Mouse (Mus musculus) kidney, postnatal 0 days (tissue): ENCODE measurements around the gene Alcam. TPM values are rescaled to one million over a fixed set of nuclear protein-coding genes. Genes with fewer than 3 reads are reported as not detected.

ENCODE experiments used
- ATAC-seq: fragments of 200-750 bp; cut with Nextera tagmentation; replicated peaks from 2 replicates; pipeline ENCODE4 v1.8.0; 2017; ENCODE audit warnings: low read depth, moderate number of reproducible peaks, moderate TSS enrichment, moderate library complexity; ENCODE audit not compliant: low FRiP score
- DNase-seq: peaks from one replicate; pipeline ENCODE4 v3.0.0-alpha.2; 2016; ENCODE audit warnings: low spot score
- H3K27ac ChIP-seq: fragments of 300-500 bp; sonication (generic); 2 replicates; pipeline ENCODE4 v1.5.1; 2014; ENCODE audit warnings: mild to moderate bottlenecking
- H3K27me3 ChIP-seq: fragments of 300-500 bp; sonication (generic); 2 replicates; pipeline ENCODE4 v1.6.1; 2014; ENCODE audit warnings: low read length, mixed read lengths; ENCODE audit not compliant: insufficient read depth
- H3K36me3 ChIP-seq: fragments of 300-500 bp; sonication (generic); 2 replicates; pipeline ENCODE4 v1.6.1; 2014; ENCODE audit warnings: low read length, mixed read lengths; ENCODE audit not compliant: insufficient read depth
- H3K4me1 ChIP-seq: fragments of 300-500 bp; sonication (generic); replicated peaks from 2 replicates; pipeline ENCODE4 v1.6.1; 2014; ENCODE audit warnings: antibody characterized with exemption, low read length, mixed read lengths; ENCODE audit not compliant: insufficient read depth
- H3K4me2 ChIP-seq: fragments of 300-500 bp; sonication (generic); 2 replicates; pipeline ENCODE4 v1.6.1; 2014; ENCODE audit warnings: mild to moderate bottlenecking, low read length, moderate library complexity, mixed read lengths
- H3K4me3 ChIP-seq: fragments of 300-500 bp; sonication (generic); replicated peaks from 2 replicates; pipeline ENCODE4 v1.5.1; 2014; ENCODE audit warnings: low read depth, low read length
- H3K9ac ChIP-seq: fragments of 300-500 bp; sonication (generic); 2 replicates; pipeline ENCODE4 v1.6.1; 2014; ENCODE audit warnings: low read depth, low read length
- H3K9me3 ChIP-seq: fragments of 300-500 bp; sonication (generic); replicated peaks from 2 replicates; pipeline ENCODE4 v1.6.1; 2016; ENCODE audit warnings: low read length, inconsistent platforms, mixed read lengths
- CTCF ChIP-seq: IDR thresholded peaks from 2 replicates; pipeline ENCODE4 v1.5.1; 2016; ENCODE audit warnings: antibody characterized with exemption, low read depth, mild to moderate bottlenecking, moderate library complexity
- WGBS: fragments of 180-500 bp; shearing (Covaris S2); extraction: QIAGEN DNeasy Blood & Tissue Kit; methylation state at CpG from one replicate; pipeline ENCODE4 v1.1.7; 2014; 5-methylcytosine and 5-hydroxymethylcytosine counted together
- polyA plus RNA-seq: library from polyadenylated mRNA; unstranded; fragments of >200 nt; fragmentation: Nextera tagmentation; extraction: Ambion mirVana; gene quantifications from 2 replicates; pipeline ENCODE4 v1.2.1, GENCODE M21; 2015

Gene Alcam
- polyA plus RNA-seq, 1 experiment from 2014 or later = 61.7 TPM

DNA sequence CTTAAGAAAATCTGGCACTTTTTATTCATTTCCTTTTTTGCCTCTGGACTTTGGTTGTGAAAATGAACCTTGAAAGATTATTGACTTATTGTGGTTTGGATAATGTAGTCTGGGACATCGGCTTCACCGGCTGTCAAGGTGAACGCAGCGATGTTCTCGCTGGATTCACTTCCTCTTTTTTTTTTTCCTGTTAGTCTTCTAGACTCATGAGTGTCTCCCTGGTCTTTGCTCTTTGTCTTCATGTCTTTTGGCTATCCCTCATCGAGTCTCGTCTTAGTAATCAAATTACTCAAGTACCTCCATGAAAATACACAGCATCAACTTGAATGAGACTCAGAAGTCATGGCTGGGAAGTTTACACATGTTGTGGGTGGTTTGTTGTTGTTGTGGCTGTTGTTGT lies 36.7 kb downstream of the Alcam start:
- Histone ChIP-seq H3K4me1 (0 out of 2 replicates have a peak, but pooled peaks cover 6% of the 10 kb centered on the region), H3K9me3 (no peaks in the 10 kb centered on the region), H3K4me2 (no peak overlapping the region), H3K27me3 (no peaks in the 10 kb centered on the region), H3K27ac (no peak overlapping the region), H3K36me3 (no peaks in the 10 kb centered on the region), H3K9ac (no peak overlapping the region), H3K4me3 (no peak overlapping the region)
- 91% methylated on average over 7 of the region's 7 CpGs for whole genome bisulfite sequencing
- no peak for DNase-seq
- no peak for ATAC-seq
- TF ChIP-seq CTCF = no peak

DNA sequence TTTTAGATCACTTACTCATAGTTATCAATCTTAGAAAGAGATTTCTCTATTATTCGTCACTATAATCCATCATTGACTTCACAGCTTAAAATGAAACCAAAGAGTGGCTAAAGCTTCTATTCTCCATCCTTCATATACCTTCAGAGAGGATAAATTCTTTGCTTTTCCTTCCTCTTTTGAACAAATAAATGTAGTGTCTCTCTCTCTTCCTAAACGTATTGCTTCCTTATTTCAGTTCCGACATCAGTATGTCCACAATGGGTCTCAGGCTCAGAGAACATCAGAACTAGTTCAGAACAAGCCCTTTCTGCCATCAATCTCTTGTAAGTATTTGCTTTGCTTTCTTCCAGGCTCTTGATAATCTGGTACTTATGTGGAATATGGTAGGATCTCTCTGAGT lies 40.2 kb downstream of the Alcam start:
- no peak for TF ChIP-seq CTCF
- no peak for DNase-seq
- H3K9me3 ChIP-seq = no peaks in the 10 kb centered on the region
- no peak for ATAC-seq
- no peak overlapping the region for H3K27ac ChIP-seq
- no peaks in the 10 kb centered on the region for H3K27me3 ChIP-seq
- H3K4me2 ChIP-seq = no peak overlapping the region
- no peak overlapping the region for H3K9ac ChIP-seq
- H3K36me3 ChIP-seq = no peaks in the 10 kb centered on the region
- H3K4me1 ChIP-seq = 0 out of 2 replicates have a peak, but pooled peaks cover 6% of the 10 kb centered on the region
- WGBS = 80% methylated on average over 3 of the region's 3 CpGs
- no peak overlapping the region for H3K4me3 ChIP-seq

DNA sequence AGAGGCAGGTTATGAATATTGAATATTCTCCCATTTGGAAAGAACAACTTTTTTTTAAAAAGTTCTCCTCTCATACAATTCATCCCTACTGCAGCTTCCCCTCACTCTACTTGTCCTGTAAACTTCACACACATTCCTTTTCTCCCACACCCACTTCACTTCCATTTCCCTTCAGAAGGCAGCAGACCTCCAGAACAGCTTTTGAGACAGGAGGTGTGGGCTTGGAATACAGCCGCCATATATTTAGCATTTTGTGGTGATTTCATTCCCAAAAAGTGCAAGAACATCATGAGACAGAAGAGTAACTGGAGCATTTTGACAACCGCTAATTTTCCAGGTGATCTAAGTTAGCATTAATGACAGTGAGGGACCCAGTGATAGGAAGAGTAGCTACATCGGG lies 47.8 kb downstream of the Alcam start:
- WGBS = 93% methylated on average over 3 of the region's 3 CpGs
- Histone ChIP-seq H3K4me3 (no peak overlapping the region), H3K4me1 (no peaks in the 10 kb centered on the region), H3K9me3 (no peaks in the 10 kb centered on the region), H3K27ac (no peak overlapping the region), H3K36me3 (no peaks in the 10 kb centered on the region), H3K27me3 (no peaks in the 10 kb centered on the region), H3K9ac (no peak overlapping the region), H3K4me2 (no peak overlapping the region)
- ATAC-seq (no peak), DNase-seq (no peak)
- no peak for TF ChIP-seq CTCF

DNA sequence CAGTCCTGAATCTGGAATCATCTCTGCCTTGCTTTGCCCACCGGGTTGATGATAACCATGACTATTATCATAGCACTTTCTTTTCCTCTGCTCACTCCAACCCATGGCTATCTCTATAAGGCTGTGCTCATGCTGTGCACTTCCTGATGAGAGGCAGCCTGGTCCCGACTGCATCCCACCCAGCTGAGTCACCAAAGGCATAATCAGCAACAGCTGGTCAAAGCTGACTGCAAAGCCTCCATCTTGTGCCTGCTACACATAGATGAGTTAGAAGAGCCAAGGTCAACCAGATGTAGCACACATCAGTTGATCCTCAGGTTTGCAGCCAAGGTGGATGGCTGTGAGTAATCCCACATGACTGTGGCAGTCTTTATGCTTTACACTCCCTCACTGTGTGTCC lies 48.6 kb downstream of the Alcam start:
- ATAC-seq (no peak), DNase-seq (no peak)
- WGBS = 74% methylated on average over 2 of the region's 2 CpGs
- H3K4me1 ChIP-seq = no peaks in the 10 kb centered on the region
- no peak overlapping the region for H3K4me2 ChIP-seq
- no peak overlapping the region for H3K4me3 ChIP-seq
- H3K9me3 ChIP-seq = no peaks in the 10 kb centered on the region
- H3K27ac ChIP-seq = no peak overlapping the region
- no peaks in the 10 kb centered on the region for H3K27me3 ChIP-seq
- no peak for TF ChIP-seq CTCF
- H3K9ac ChIP-seq = no peak overlapping the region
- H3K36me3 ChIP-seq = no peaks in the 10 kb centered on the region

DNA sequence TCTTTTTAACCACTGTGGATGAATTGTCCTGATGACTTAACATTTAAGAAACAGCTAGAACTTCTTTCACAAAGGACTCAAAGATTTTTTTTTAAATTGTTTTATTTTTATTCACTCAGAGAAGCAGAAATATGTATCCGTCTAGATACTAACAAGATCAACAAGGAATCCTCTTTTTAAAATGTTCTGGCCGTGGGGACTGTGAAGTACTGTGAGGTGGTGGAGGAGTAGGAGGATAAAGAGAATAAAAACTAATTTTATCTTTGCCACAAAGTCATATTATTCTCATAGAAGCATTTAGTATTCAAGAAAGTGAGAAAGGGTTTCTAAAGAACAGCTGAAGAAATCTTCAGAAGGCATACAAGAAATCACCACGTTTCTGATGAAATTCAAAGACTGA lies 54.8 kb downstream of the Alcam start:
- H3K36me3 ChIP-seq = no peaks in the 10 kb centered on the region
- H3K9me3 ChIP-seq = no peaks in the 10 kb centered on the region
- H3K27me3 ChIP-seq = no peaks in the 10 kb centered on the region
- DNase-seq (no peak), ATAC-seq (no peak)
- WGBS = 84% methylated on average over 3 of the region's 3 CpGs
- no peak for TF ChIP-seq CTCF
- H3K4me2 ChIP-seq = no peak overlapping the region
- no peak overlapping the region for H3K9ac ChIP-seq
- no peak overlapping the region for H3K27ac ChIP-seq
- H3K4me1 ChIP-seq = no peaks in the 10 kb centered on the region
- no peak overlapping the region for H3K4me3 ChIP-seq

DNA sequence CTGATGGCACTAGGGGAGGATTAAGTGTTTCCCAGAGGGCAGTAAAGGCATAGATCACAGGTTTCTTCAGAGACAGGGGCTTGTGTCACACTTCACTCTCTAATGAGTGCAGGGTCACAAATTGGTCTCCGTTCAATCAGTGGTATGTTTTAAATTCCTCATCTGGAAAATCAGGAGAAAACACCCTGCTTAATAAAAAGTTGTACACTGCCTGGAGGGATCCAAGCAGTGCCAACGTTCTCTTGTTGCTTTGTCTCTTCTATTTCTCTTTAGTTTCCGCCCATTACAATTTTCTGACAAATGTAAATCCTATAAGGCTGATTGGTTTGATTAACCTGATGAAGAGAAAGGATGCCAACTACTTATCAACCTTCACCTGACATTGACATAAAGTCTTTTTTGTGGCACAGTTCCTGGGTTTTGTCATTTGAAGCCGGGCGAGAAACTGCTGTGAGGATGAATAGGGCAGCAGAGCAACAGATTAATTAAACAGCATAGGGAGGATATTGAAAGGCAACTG lies 67.0 kb downstream of the Alcam start:
- no peak for ATAC-seq

More for the DNA sequence above, 67.0 kb downstream of the Alcam start:
- no peak for DNase-seq
- H3K27ac ChIP-seq = no peak overlapping the region
- 66% methylated on average over 5 of the region's 5 CpGs for WGBS
- no peak for TF ChIP-seq CTCF
- H3K27me3 ChIP-seq = no peaks in the 10 kb centered on the region
- no peaks in the 10 kb centered on the region for H3K36me3 ChIP-seq
- no peak overlapping the region for H3K4me3 ChIP-seq
- peaks cover 7% of the 10 kb centered on the region; the same call in 1 of the 2 replicates for H3K4me1 ChIP-seq
- H3K9me3 ChIP-seq = no peaks in the 10 kb centered on the region
- H3K9ac ChIP-seq = no peak overlapping the region
- H3K4me2 ChIP-seq = no peak overlapping the region
